Mouse (Mus musculus): ENCODE measurements at regions not wholly inside any gene's neighbourhood (a gene's known extent, or its start where the extent isn't known, plus 50 kb on each side); places are given as distances from the start of the nearest gene placed in this dataset.

- intact Hi-C loops (cut with DNase I), result no loop called here
Measured at GRCm38 (mm10) chr9:115604450-115604849, 294.2 kb upstream of the Stt3b start.

GRCm38 (mm10) chr9:115604968-115605682 lies 294.9 kb upstream of the Stt3b start:
- DNase-seq, result no peak
- intact Hi-C loops (cut with DNase I), result no loop called here

More at GRCm38 (mm10) chr9:115604450-115604849, 294.2 kb upstream of the Stt3b start:
- no peak for DNase-seq

- no peak for DNase-seq
- intact Hi-C loops (cut with DNase I), result no loop called here
Measured at GRCm38 (mm10) chr9:115607961-115608360, 297.7 kb upstream of the Stt3b start.

GRCm38 (mm10) chr9:115608377-115608776 lies 298.2 kb upstream of the Stt3b start:
- intact Hi-C loops (cut with DNase I), result no loop called here
- no peak for DNase-seq

GRCm38 (mm10) chr9:115609904-115610303 lies 299.4 kb upstream of the Gadl1 start:
- intact Hi-C loops (cut with DNase I), result no loop called here
- no peak for DNase-seq

- intact Hi-C loops (cut with DNase I), result no loop called here
- DNase-seq, result no peak
Measured at GRCm38 (mm10) chr9:115611713-115612112, 297.5 kb upstream of the Gadl1 start.

- intact Hi-C loops (cut with DNase I), result no loop called here
- no peak for DNase-seq
Measured at GRCm38 (mm10) chr9:115612908-115613307, 296.3 kb upstream of the Gadl1 start.

- intact Hi-C loops (cut with DNase I), result no loop called here
- no peak for DNase-seq
Measured at GRCm38 (mm10) chr9:115614007-115614406, 295.2 kb upstream of the Gadl1 start.

GRCm38 (mm10) chr9:115617909-115618308 lies 291.3 kb upstream of the Gadl1 start:
- intact Hi-C loops (cut with DNase I), result no loop called here
- DNase-seq, result no peak

- DNase-seq, result peak; percentile 2 to 3
- intact Hi-C loops (cut with DNase I), result no loop called here
Measured at GRCm38 (mm10) chr9:115623948-115624347, 285.3 kb upstream of the Gadl1 start.

GRCm38 (mm10) chr9:115624721-115625496 lies 284.3 kb upstream of the Gadl1 start:
- intact Hi-C loops (cut with DNase I), result no loop called here
- no peak for DNase-seq

GRCm38 (mm10) chr9:115627551-115627950 lies 281.7 kb upstream of the Gadl1 start:
- intact Hi-C loops (cut with DNase I), result no loop called here
- DNase-seq, result no peak

- DNase-seq, result peak in 1 of 2 experiments; percentile 9
- intact Hi-C loops (cut with DNase I), result no loop called here
Measured at GRCm38 (mm10) chr9:115637114-115637513, 272.1 kb upstream of the Gadl1 start.

- intact Hi-C loops (cut with DNase I), result no loop called here
- DNase-seq, result no peak
Measured at GRCm38 (mm10) chr9:115640781-115641180, 268.5 kb upstream of the Gadl1 start.

- intact Hi-C loops (cut with DNase I), result no loop called here
- no peak for DNase-seq
Measured at GRCm38 (mm10) chr9:115642032-115642431, 267.2 kb upstream of the Gadl1 start.

- DNase-seq, result no peak
- intact Hi-C loops (cut with DNase I), result no loop called here
Measured at GRCm38 (mm10) chr9:115644953-115645352, 264.3 kb upstream of the Gadl1 start.

- DNase-seq, result no peak
- intact Hi-C loops (cut with DNase I), result no loop called here
Measured at GRCm38 (mm10) chr9:115646226-115646625, 263.0 kb upstream of the Gadl1 start.

- intact Hi-C loops (cut with DNase I), result no loop called here
- DNase-seq, result no peak
Measured at GRCm38 (mm10) chr9:115651708-115652107, 257.5 kb upstream of the Gadl1 start.

- DNase-seq, result no peak
- intact Hi-C loops (cut with DNase I), result no loop called here
Measured at GRCm38 (mm10) chr9:115653116-115653515, 256.1 kb upstream of the Gadl1 start.

- DNase-seq, result no peak
- intact Hi-C loops (cut with DNase I), result no loop called here
Measured at GRCm38 (mm10) chr9:115654933-115655332, 254.3 kb upstream of the Gadl1 start.

- no peak for DNase-seq
- intact Hi-C loops (cut with DNase I), result no loop called here
Measured at GRCm38 (mm10) chr9:115656538-115656937, 252.7 kb upstream of the Gadl1 start.
